Mouse (Mus musculus): ENCODE results near the gene Nudcd3.

DNA sequence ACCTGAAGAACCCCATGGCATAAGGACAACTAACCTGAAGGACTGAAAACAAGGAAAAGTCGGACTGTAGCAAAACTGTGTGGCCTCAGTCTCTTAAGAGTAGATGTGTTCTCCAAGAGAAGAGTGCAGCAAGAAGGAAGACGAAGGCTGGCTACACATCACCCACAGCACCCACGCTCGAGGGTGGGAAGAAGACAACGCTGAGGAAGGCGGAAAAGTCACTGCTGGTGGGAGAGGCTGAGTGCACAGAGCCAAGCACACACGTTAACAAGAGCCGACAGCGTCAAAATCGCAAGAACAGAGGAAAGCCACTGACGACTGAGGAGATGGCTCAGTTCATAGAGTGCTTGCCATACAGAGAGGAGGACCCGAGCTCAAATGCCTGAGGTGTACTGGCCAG, 36.5 kb downstream of the Nudcd3 start:
- TF ChIP-seq POLR2A (IDR thresholded peaks at IDR 0.05; ENCODE audit: borderline replicate concordance, insufficient read depth, low read length) (no peak), CTCF (IDR thresholded peaks at IDR 0.05; ENCODE audit: borderline replicate concordance, insufficient read depth, low read depth, low read length) (no peak)

Measured in cerebellum, adult 2 months (tissue).